Mouse (Mus musculus) naive thymus-derived CD4-positive, alpha-beta T cell, adult 5 months (primary cell): ENCODE measurements around the gene Gas2. TPM values are rescaled to one million over a fixed set of nuclear protein-coding genes. Genes with fewer than 3 reads are reported as not detected.

Experiments
- polyA plus RNA-seq: library from polyadenylated mRNA; unstranded; fragments of 100-300 nt; shearing (Covaris generic); gene quantifications from one replicate; pipeline ENCODE4 v1.2.1, GENCODE M21; 2017

Gas2 gene
- 2.5 TPM for polyA plus RNA-seq

GRCm38 (mm10) chr7:51861250-51862096 lies at the start of gene Gas2:
Gene Gas2 (plus strand): TSS chr7:51862015.

GRCm38 (mm10) chr7:51862097-51862492 lies 280 bp downstream of the Gas2 start, which contains the start of gene Fancf:
Gene Fancf (minus strand): TSS chr7:51862267.

GRCm38 (mm10) chr7:52005511-52006295 lies 143.9 kb downstream of the Gas2 start, which contains the start of gene Svip:
Gene Svip (minus strand): TSS chr7:52006018.

GRCm38 (mm10) chr7:52015628-52016027 lies 153.8 kb downstream of the Gas2 start, which contains the start of gene 1700015G11Rik:
Gene 1700015G11Rik (minus strand): TSS chr7:52015728.

Other genes starting within 250 kb of the Gas2 start
- gene Slc17a6, start 240.0 kb upstream of the Gas2 start, polyA plus RNA-seq: not detected
- gene Fancf, start 252 bp downstream of the Gas2 start, polyA plus RNA-seq: 4.5 TPM
- 0.25 TPM for gene Svip, start 144.0 kb downstream of the Gas2 start, polyA plus RNA-seq
- not detected for gene 1700015G11Rik, start 153.7 kb downstream of the Gas2 start, polyA plus RNA-seq